Mouse (Mus musculus) megakaryocyte, embryonic 14.5 days (primary cell): ENCODE data around the gene Robo1.

ENCODE experiments used
- FLI1 ChIP-seq: IDR thresholded peaks from 2 replicates; pipeline ENCODE4 v1.6.1; 2012; ENCODE audit warnings: low read length, inconsistent platforms, mixed read lengths
- GATA1 ChIP-seq: IDR thresholded peaks from 3 replicates; pipeline ENCODE4 v1.6.1; 2012; ENCODE audit warnings: mixed read lengths, low read length, inconsistent platforms, borderline replicate concordance

GRCm38 (mm10) chr16:73027692-73028091 is 719.6 kb downstream of the Robo1 start:
- no peak for TF ChIP-seq GATA1
- no peak for TF ChIP-seq FLI1
